Mouse (Mus musculus): ENCODE data around the gene Nutf2. TPM values are rescaled to one million over a fixed set of nuclear protein-coding genes. Genes with fewer than 3 reads are reported as not detected.
A peak's percentile ranks its signal among the peaks of the same experiment; 100 is the strongest.
"Not testable (repeated sequence)": the region's sequence is repeated elsewhere in the genome, so short reads cannot be mapped to it uniquely, and the experiment has no call there.

The Nutf2 gene
- polyA plus RNA-seq, 1 experiment: 61.6 TPM

DNA sequence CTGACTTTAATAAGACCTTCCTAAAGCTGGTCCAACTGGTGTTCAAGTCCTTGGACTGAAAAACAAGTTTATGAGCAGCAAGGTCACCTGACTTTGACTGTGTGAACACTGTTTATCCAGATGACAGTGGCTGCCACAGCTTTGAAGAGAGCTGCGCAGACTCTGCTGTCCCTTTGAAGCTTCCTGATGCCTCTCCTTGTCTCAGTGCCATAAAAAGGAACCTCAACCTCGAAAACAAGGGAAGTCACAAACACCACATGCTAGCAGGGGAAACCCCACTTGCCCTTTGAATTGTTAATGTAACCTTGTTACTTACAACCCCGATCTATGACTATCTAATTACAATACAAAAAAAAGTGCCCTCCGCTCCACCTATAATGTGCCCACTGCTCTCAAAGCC is 34.9 kb upstream of the Nutf2 start:
- no peak for DNase-seq
- no peak for TF ChIP-seq CTCF (conservative IDR thresholded peaks at IDR 0.05; ENCODE audit: insufficient read depth, insufficient read length, low read depth, low read length)
- Histone ChIP-seq H3K4me1 (ENCODE audit: control insufficient read depth, insufficient read depth, low read length) (peaks cover 8% of the 10 kb centered on the region; the same call in 1 of the 2 replicates), H3K27me3 (replicated peaks; ENCODE audit: control insufficient read depth, insufficient read depth, low read length) (no peaks in the 10 kb centered on the region), H3K27ac (ENCODE audit: insufficient read depth, low read depth, low read length) (no peak overlapping the region), H3K36me3 (ENCODE audit: control insufficient read depth, insufficient read depth, low read length) (no peaks in the 10 kb centered on the region), H3K4me3 (ENCODE audit: insufficient read depth, low read depth, low read length) (no peak overlapping the region)
- WGBS: 45% methylated on average over 4 of the region's 4 CpGs

GRCm38 (mm10) chr8:105826379-105826778 is 34.0 kb upstream of the Nutf2 start:
- 0% methylated on average over 4 of the region's 4 CpGs for WGBS
- TF ChIP-seq CTCF (conservative IDR thresholded peaks at IDR 0.05; ENCODE audit: insufficient read depth, insufficient read length, low read depth, low read length) (no peak), POLR2A (IDR thresholded peaks at IDR 0.05; ENCODE audit: low read depth, low read length) (no peak)
- H3K4me3 ChIP-seq (ENCODE audit: insufficient read depth, low read depth, low read length): peak overlapping the region; percentile 90
- H3K36me3 ChIP-seq (ENCODE audit: control insufficient read depth, insufficient read depth, low read length): no peaks in the 10 kb centered on the region
- H3K27ac ChIP-seq (ENCODE audit: insufficient read depth, low read depth, low read length): peak overlapping the region; percentile 55
- DNase-seq: peak; percentile 27
- peaks cover 8% of the 10 kb centered on the region; the same call in 1 of the 2 replicates for H3K4me1 ChIP-seq (ENCODE audit: control insufficient read depth, insufficient read depth, low read length)
- H3K27me3 ChIP-seq (replicated peaks; ENCODE audit: control insufficient read depth, insufficient read depth, low read length): no peaks in the 10 kb centered on the region

DNA sequence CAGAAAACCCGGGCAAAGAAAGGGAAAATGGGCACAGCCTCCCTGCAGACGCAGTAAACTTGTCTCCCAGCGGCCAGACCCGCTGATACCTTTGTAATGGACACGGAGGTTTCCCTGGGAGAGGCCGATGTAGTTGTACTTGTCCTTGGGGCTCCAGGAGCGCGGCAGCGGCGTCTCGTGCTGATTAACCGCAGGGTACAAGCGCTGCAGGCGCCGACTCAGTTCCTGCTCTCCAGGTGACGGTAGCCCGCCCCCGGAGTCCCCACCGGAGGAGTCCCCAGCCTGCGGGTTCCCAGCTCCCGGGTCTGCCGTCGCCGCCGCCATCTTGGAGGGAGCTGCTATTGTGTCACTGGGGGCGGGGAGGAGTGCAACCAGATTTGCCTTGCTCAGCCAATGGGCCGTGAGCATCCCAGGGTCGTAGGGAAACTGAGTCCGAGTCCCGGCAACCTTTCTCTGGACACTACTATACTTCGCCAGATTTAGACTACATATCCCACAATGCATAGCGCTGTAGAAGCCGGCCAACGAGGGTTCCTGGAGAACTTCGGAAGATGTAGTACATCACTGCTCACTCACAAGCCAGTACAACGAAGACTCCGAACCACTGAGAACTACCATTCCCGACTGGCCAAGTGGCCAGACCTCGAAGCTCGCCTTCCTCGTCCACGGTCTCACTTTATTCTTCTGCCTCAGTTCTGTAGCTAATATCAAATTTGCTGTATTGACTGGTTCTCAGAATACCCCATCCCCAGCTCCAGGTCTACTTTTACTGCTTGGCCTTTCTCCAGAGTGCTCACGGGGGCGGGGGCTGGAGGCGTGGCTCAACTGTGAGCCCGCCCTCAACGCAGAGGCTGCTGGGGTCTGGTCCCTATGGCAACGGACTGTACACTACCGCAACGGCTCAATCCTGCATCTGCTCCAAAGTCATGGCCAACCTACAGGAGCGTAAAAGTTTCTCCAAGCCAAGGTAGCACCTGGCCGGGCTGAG is 33.2 kb upstream of the Nutf2 start, which contains the start of the genes Ranbp10 and Tsnaxip1:
Gene Ranbp10 (minus strand): TSS at position 490 of the 988 bp plus-strand sequence.
Gene Tsnaxip1 (plus strand): TSS at position 871 of the 988 bp plus-strand sequence.
- DNase-seq: peak; percentile 100
- Histone ChIP-seq H3K27ac (ENCODE audit: insufficient read depth, low read depth, low read length) (peak within 1 kb of the TSS; percentile 81), H3K4me1 (ENCODE audit: control insufficient read depth, insufficient read depth, low read length) (peaks cover 8% of the 10 kb centered on the region; the same call in 1 of the 2 replicates), H3K36me3 (ENCODE audit: control insufficient read depth, insufficient read depth, low read length) (no peaks in the 10 kb centered on the region), H3K4me3 (ENCODE audit: insufficient read depth, low read depth, low read length) (peak within 1 kb of the TSS; percentile 90), H3K27me3 (replicated peaks; ENCODE audit: control insufficient read depth, insufficient read depth, low read length) (no peaks in the 10 kb centered on the region)
- under 1% methylated on average over 52 of the region's 52 CpGs for WGBS
- TF ChIP-seq POLR2A (IDR thresholded peaks at IDR 0.05; ENCODE audit: low read depth, low read length): peak; percentile 64
- TF ChIP-seq CTCF (conservative IDR thresholded peaks at IDR 0.05; ENCODE audit: insufficient read depth, insufficient read length, low read depth, low read length): no peak

DNA sequence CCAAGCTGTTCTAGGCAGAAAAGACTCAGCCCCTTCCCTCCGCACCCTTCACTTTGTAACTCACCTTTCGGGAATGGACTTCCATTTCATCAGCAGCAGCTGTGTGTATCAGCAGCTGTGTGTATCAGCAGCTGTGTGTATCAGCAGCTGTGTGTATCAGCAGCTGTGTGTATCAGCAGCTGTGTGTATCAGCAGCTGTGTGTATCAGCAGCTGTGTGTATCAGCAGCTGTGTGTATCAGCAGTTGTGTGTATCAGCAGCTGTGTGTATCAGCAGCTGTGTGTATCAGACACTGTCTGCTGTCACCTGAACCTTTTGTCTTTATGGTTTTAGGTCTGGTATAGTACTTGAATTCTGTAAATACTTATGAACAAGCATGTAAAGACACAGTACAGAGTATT is 26.6 kb upstream of the Nutf2 start:
- WGBS: 86% methylated on average over 2 of the region's 2 CpGs
- not testable (repeated sequence) for DNase-seq; H3K36me3 ChIP-seq (ENCODE audit: control insufficient read depth, insufficient read depth, low read length); H3K27me3 ChIP-seq (replicated peaks; ENCODE audit: control insufficient read depth, insufficient read depth, low read length); H3K4me3 ChIP-seq (ENCODE audit: insufficient read depth, low read depth, low read length); H3K4me1 ChIP-seq (ENCODE audit: control insufficient read depth, insufficient read depth, low read length); H3K27ac ChIP-seq (ENCODE audit: insufficient read depth, low read depth, low read length)

- TF ChIP-seq POLR2A (IDR thresholded peaks at IDR 0.05; ENCODE audit: low read depth, low read length): no peak
- TF ChIP-seq CTCF (conservative IDR thresholded peaks at IDR 0.05; ENCODE audit: insufficient read depth, insufficient read length, low read depth, low read length): peak; percentile 84
- Histone ChIP-seq H3K27me3 (replicated peaks; ENCODE audit: control insufficient read depth, insufficient read depth, low read length) (no peaks in the 10 kb centered on the region), H3K4me3 (ENCODE audit: insufficient read depth, low read depth, low read length) (no peak overlapping the region), H3K36me3 (ENCODE audit: control insufficient read depth, insufficient read depth, low read length) (no peaks in the 10 kb centered on the region), H3K27ac (ENCODE audit: insufficient read depth, low read depth, low read length) (no peak overlapping the region), H3K4me1 (ENCODE audit: control insufficient read depth, insufficient read depth, low read length) (no peaks in the 10 kb centered on the region)
- 16% methylated on average over 11 of the region's 11 CpGs for WGBS
- DNase-seq: peak; percentile 87
Measured at GRCm38 (mm10) chr8:105835318-105835717, 25.1 kb upstream of the Nutf2 start.

DNA sequence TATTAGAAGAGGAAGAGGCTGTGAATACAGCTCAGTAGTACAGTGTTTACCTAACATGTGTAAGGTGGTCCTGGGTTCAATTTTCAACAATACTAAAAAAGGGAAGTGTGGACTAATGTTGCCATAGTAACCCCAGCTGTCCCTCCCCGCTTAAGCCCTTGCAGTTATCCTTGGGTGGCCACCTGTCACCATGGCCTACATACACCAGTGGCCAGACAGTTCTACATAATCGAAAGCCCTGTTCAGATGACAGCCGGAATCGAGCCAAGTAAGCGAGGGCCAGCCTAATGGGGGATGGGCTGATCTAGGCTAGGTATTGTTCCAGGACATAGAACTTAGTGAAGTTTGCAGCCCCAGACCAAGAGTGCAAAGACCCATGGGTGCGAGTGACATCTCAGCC is 23.4 kb upstream of the Nutf2 start:
- no peaks in the 10 kb centered on the region for H3K27me3 ChIP-seq (replicated peaks; ENCODE audit: control insufficient read depth, insufficient read depth, low read length)
- no peak for TF ChIP-seq POLR2A (IDR thresholded peaks at IDR 0.05; ENCODE audit: low read depth, low read length)
- no peak for TF ChIP-seq CTCF (conservative IDR thresholded peaks at IDR 0.05; ENCODE audit: insufficient read depth, insufficient read length, low read depth, low read length)
- WGBS: 81% methylated on average over 6 of the region's 6 CpGs
- H3K4me1 ChIP-seq (ENCODE audit: control insufficient read depth, insufficient read depth, low read length): no peaks in the 10 kb centered on the region
- H3K4me3 ChIP-seq (ENCODE audit: insufficient read depth, low read depth, low read length): no peak overlapping the region
- no peak for DNase-seq
- no peaks in the 10 kb centered on the region for H3K36me3 ChIP-seq (ENCODE audit: control insufficient read depth, insufficient read depth, low read length)
- H3K27ac ChIP-seq (ENCODE audit: insufficient read depth, low read depth, low read length): no peak overlapping the region

DNA sequence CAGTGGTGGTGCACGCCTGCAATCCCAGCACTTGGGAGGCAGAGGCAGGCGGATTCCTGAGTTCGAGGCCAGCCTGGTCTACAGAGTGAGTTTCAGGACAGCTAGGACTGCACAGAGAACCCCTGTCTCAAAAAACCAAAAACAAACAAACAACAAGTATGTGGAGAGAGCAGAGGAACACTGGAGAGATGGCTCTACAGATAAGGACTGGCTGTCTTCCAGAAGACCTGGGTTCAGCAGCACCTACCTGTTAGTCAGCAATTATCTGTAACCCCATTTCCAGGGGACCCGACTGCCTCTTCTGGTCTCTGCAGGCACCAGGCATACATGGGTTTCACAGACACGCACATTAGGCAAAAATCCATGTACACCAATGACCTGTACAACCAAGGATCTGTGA is 21.2 kb upstream of the Nutf2 start:
- H3K27ac ChIP-seq (ENCODE audit: insufficient read depth, low read depth, low read length): no peak overlapping the region
- no peak for TF ChIP-seq CTCF (conservative IDR thresholded peaks at IDR 0.05; ENCODE audit: insufficient read depth, insufficient read length, low read depth, low read length)
- TF ChIP-seq POLR2A (IDR thresholded peaks at IDR 0.05; ENCODE audit: low read depth, low read length): no peak
- H3K4me3 ChIP-seq (ENCODE audit: insufficient read depth, low read depth, low read length): no peak overlapping the region
- no peaks in the 10 kb centered on the region for H3K36me3 ChIP-seq (ENCODE audit: control insufficient read depth, insufficient read depth, low read length)
- 88% methylated on average over 5 of the region's 5 CpGs for WGBS
- H3K27me3 ChIP-seq (replicated peaks; ENCODE audit: control insufficient read depth, insufficient read depth, low read length): no peaks in the 10 kb centered on the region
- DNase-seq: no peak
- H3K4me1 ChIP-seq (ENCODE audit: control insufficient read depth, insufficient read depth, low read length): no peaks in the 10 kb centered on the region
